Mouse (Mus musculus): ENCODE data around the gene Pakap.

GRCm38 (mm10) chr4:57681511-57681910 is 113.5 kb downstream of the Pakap start:
- TF ChIP-seq POLR2A (IDR thresholded peaks at IDR 0.05; ENCODE audit: insufficient read depth, low read depth, low read length) = no peak
- TF ChIP-seq CTCF (IDR thresholded peaks at IDR 0.05; ENCODE audit: insufficient read depth, low read depth, low read length) = no peak
